Mouse (Mus musculus) neutrophil, adult 83 days (primary cell): Measurements from ENCODE around the gene Gm364. TPM values are rescaled to one million over a fixed set of nuclear protein-coding genes. Genes with fewer than 3 reads are reported as not detected.

Experiments used
- total RNA-seq, 2 experiments: library from RNA; stranded (reverse); gene quantifications; one replicate each; pipeline ENCODE4 v1.2.4; 2023

The Gm364 gene
- total RNA-seq: not detected

GRCm38 (mm10) chrX:57408769-57409168 is at the start of gene Gm364:
Gene Gm364, plus strand, starts transcription at chrX:57409154.

GRCm38 (mm10) chrX:57392367-57393246 is 16.3 kb upstream of the Gm364 start, which contains the start of gene Rbmx:
Gene Rbmx, minus strand, starts transcription at chrX:57393036.

GRCm38 (mm10) chrX:57503634-57504033 is 94.7 kb downstream of the Gm364 start, which contains the start of gene Gpr101:
Gene Gpr101, minus strand, starts transcription at chrX:57503757.

Other genes starting within 250 kb of the Gm364 start
- gene Cd40lg, start 197.0 kb upstream of the Gm364 start, total RNA-seq: not detected
- 10 to 100 TPM; 89.8 to 95.1 TPM for gene Arhgef6, start 70.4 kb upstream of the Gm364 start, total RNA-seq
- 10 to 100 TPM; 49.3 to 51.9 TPM for gene Rbmx, start 16.1 kb upstream of the Gm364 start, total RNA-seq
- not detected for gene Gpr101, start 94.6 kb downstream of the Gm364 start, total RNA-seq